Mouse (Mus musculus) cerebellum, adult 11 months (tissue): ENCODE results near the gene Nfic.

ENCODE experiments used
- DNase-seq: peaks from one replicate; pipeline ENCODE4 v3.0.0; 2022

Gene Nfic

GRCm38 (mm10) chr10:81485060-81485449 lies 29.6 kb upstream of the Nfic start:
- no peak for DNase-seq

GRCm38 (mm10) chr10:81484441-81485059 lies 29.1 kb upstream of the Nfic start:
- no peak for DNase-seq

GRCm38 (mm10) chr10:81483983-81484382 lies 28.5 kb upstream of the Nfic start:
- no peak for DNase-seq

GRCm38 (mm10) chr10:81482533-81482889 lies 27.1 kb upstream of the Nfic start, which contains the start of gene Celf5:
Gene Celf5 (minus strand): TSS chr10:81482709.
- peak; percentile 70 for DNase-seq

GRCm38 (mm10) chr10:81481605-81482532 lies 26.4 kb upstream of the Nfic start:
- DNase-seq = no peak

- DNase-seq = no peak
Measured at GRCm38 (mm10) chr10:81474461-81474860, 19.0 kb upstream of the Nfic start.

- DNase-seq = no peak
Measured at GRCm38 (mm10) chr10:81473003-81473451, 17.6 kb upstream of the Nfic start.

GRCm38 (mm10) chr10:81472403-81473002 lies 17.1 kb upstream of the Nfic start:
- DNase-seq = no peak

GRCm38 (mm10) chr10:81470454-81470853 lies 15.0 kb upstream of the Nfic start:
- DNase-seq = no peak

GRCm38 (mm10) chr10:81469253-81469652 lies 13.8 kb upstream of the Nfic start:
- no peak for DNase-seq

- no peak for DNase-seq
Measured at GRCm38 (mm10) chr10:81467670-81468235, 12.3 kb upstream of the Nfic start.

- no peak for DNase-seq
Measured at GRCm38 (mm10) chr10:81466881-81467280, 11.4 kb upstream of the Nfic start.

GRCm38 (mm10) chr10:81466066-81466465 lies 10.6 kb upstream of the Nfic start:
- DNase-seq = no peak

- no peak for DNase-seq
Measured at GRCm38 (mm10) chr10:81465265-81465645, 9.8 kb upstream of the Nfic start.

GRCm38 (mm10) chr10:81464405-81465264 lies 9.2 kb upstream of the Nfic start:
- DNase-seq = peak; percentile 54

- no peak for DNase-seq
Measured at GRCm38 (mm10) chr10:81463531-81463930, 8.1 kb upstream of the Nfic start.

GRCm38 (mm10) chr10:81462917-81463316 lies 7.5 kb upstream of the Nfic start:
- DNase-seq = no peak

- no peak for DNase-seq
Measured at GRCm38 (mm10) chr10:81462415-81462804, 7.0 kb upstream of the Nfic start.

GRCm38 (mm10) chr10:81461673-81462414 lies 6.4 kb upstream of the Nfic start:
- no peak for DNase-seq

GRCm38 (mm10) chr10:81460951-81461350 lies 5.5 kb upstream of the Nfic start:
- DNase-seq = no peak

- DNase-seq = no peak
Measured at GRCm38 (mm10) chr10:81460471-81460870, 5.0 kb upstream of the Nfic start.

- DNase-seq = no peak
Measured at GRCm38 (mm10) chr10:81459399-81459798, 4.0 kb upstream of the Nfic start.
